Mouse (Mus musculus): Measurements from ENCODE around the gene Pagr1a. TPM values are rescaled to one million over a fixed set of nuclear protein-coding genes. Genes with fewer than 3 reads are reported as not detected.

The Pagr1a gene
- polyA plus RNA-seq, 1 experiment = 1.6 TPM

- 3% methylated on average over 37 of the region's 37 CpGs for WGBS
- TF ChIP-seq POLR2A (IDR thresholded peaks at IDR 0.05; ENCODE audit: low read depth, low read length) (no peak), CTCF (IDR thresholded peaks at IDR 0.05; ENCODE audit: extremely low read depth, insufficient read length, insufficient replicate concordance, low read depth, low read length) (no peak)
- Histone ChIP-seq H3K36me3 (ENCODE audit: control insufficient read depth, insufficient read depth, low read length) (peaks cover 22% of the 10 kb centered on the region), H3K4me3 (ENCODE audit: low read depth, low read length) (peak within 1 kb of the TSS; percentile 55), H3K27me3 (ENCODE audit: control insufficient read depth, insufficient read depth, low read length) (no peaks in the 10 kb centered on the region), H3K27ac (ENCODE audit: insufficient read depth, low read depth, low read length) (peak within 1 kb of the TSS; percentile 8; the same call in 1 of the 2 replicates), H3K4me1 (ENCODE audit: control insufficient read depth, insufficient read depth, insufficient read length, low read length) (peaks cover 8% of the 10 kb centered on the region)
Observed at GRCm38 (mm10) chr7:127020901-127021562, 3.9 kb upstream of the Pagr1a start, which contains the start of the genes Gm42742 and Prrt2. Gm42742 (minus strand) TSS chr7:127021097. Prrt2 (minus strand) TSS chr7:127021211.

GRCm38 (mm10) chr7:127020491-127020890, 3.3 kb upstream of the Pagr1a start:
- peak overlapping the region; percentile 8; the same call in 1 of the 2 replicates for H3K27ac ChIP-seq (ENCODE audit: insufficient read depth, low read depth, low read length)
- 58% methylated on average over 5 of the region's 5 CpGs for WGBS
- H3K4me1 ChIP-seq (ENCODE audit: control insufficient read depth, insufficient read depth, insufficient read length, low read length) = peaks cover 12% of the 10 kb centered on the region

GRCm38 (mm10) chr7:127020031-127020430, 2.9 kb upstream of the Pagr1a start:
- H3K27me3 ChIP-seq (ENCODE audit: control insufficient read depth, insufficient read depth, low read length) = no peaks in the 10 kb centered on the region
- TF ChIP-seq CTCF (IDR thresholded peaks at IDR 0.05; ENCODE audit: extremely low read depth, insufficient read length, insufficient replicate concordance, low read depth, low read length) = no peak
- TF ChIP-seq POLR2A (IDR thresholded peaks at IDR 0.05; ENCODE audit: low read depth, low read length) = no peak
- H3K4me1 ChIP-seq (ENCODE audit: control insufficient read depth, insufficient read depth, insufficient read length, low read length) = peaks cover 13% of the 10 kb centered on the region
- no peak overlapping the region for H3K4me3 ChIP-seq (ENCODE audit: low read depth, low read length)
- H3K36me3 ChIP-seq (ENCODE audit: control insufficient read depth, insufficient read depth, low read length) = peaks cover 24% of the 10 kb centered on the region
- WGBS = 87% methylated on average over 3 of the region's 3 CpGs
- no peak overlapping the region for H3K27ac ChIP-seq (ENCODE audit: insufficient read depth, low read depth, low read length)

More at GRCm38 (mm10) chr7:127020491-127020890, 3.3 kb upstream of the Pagr1a start:
- Histone ChIP-seq H3K36me3 (ENCODE audit: control insufficient read depth, insufficient read depth, low read length) (peaks cover 22% of the 10 kb centered on the region), H3K4me3 (ENCODE audit: low read depth, low read length) (peak overlapping the region; percentile 55), H3K27me3 (ENCODE audit: control insufficient read depth, insufficient read depth, low read length) (no peaks in the 10 kb centered on the region)
- TF ChIP-seq POLR2A (IDR thresholded peaks at IDR 0.05; ENCODE audit: low read depth, low read length) = no peak
- TF ChIP-seq CTCF (IDR thresholded peaks at IDR 0.05; ENCODE audit: extremely low read depth, insufficient read length, insufficient replicate concordance, low read depth, low read length) = no peak

- no peaks in the 10 kb centered on the region for H3K27me3 ChIP-seq (ENCODE audit: control insufficient read depth, insufficient read depth, low read length)
- 79% methylated on average over 14 of the region's 14 CpGs for WGBS
- no peak overlapping the region for H3K4me3 ChIP-seq (ENCODE audit: low read depth, low read length)
Observed at GRCm38 (mm10) chr7:127019306-127019960, 2.3 kb upstream of the Pagr1a start.

GRCm38 (mm10) chr7:127018416-127019305, 1.5 kb upstream of the Pagr1a start:
- no peak overlapping the region for H3K4me3 ChIP-seq (ENCODE audit: low read depth, low read length)
- WGBS = 87% methylated on average over 15 of the region's 15 CpGs
- H3K36me3 ChIP-seq (ENCODE audit: control insufficient read depth, insufficient read depth, low read length) = peaks cover 17% of the 10 kb centered on the region
- H3K27me3 ChIP-seq (ENCODE audit: control insufficient read depth, insufficient read depth, low read length) = no peaks in the 10 kb centered on the region
- H3K4me1 ChIP-seq (ENCODE audit: control insufficient read depth, insufficient read depth, insufficient read length, low read length) = peaks cover 13% of the 10 kb centered on the region
- TF ChIP-seq POLR2A (IDR thresholded peaks at IDR 0.05; ENCODE audit: low read depth, low read length) (no peak), CTCF (IDR thresholded peaks at IDR 0.05; ENCODE audit: extremely low read depth, insufficient read length, insufficient replicate concordance, low read depth, low read length) (no peak)
- H3K27ac ChIP-seq (ENCODE audit: insufficient read depth, low read depth, low read length) = no peak overlapping the region

More at GRCm38 (mm10) chr7:127019306-127019960, 2.3 kb upstream of the Pagr1a start:
- Histone ChIP-seq H3K4me1 (ENCODE audit: control insufficient read depth, insufficient read depth, insufficient read length, low read length) (peaks cover 13% of the 10 kb centered on the region), H3K27ac (ENCODE audit: insufficient read depth, low read depth, low read length) (no peak overlapping the region), H3K36me3 (ENCODE audit: control insufficient read depth, insufficient read depth, low read length) (peaks cover 25% of the 10 kb centered on the region)
- no peak for TF ChIP-seq POLR2A (IDR thresholded peaks at IDR 0.05; ENCODE audit: low read depth, low read length)
- no peak for TF ChIP-seq CTCF (IDR thresholded peaks at IDR 0.05; ENCODE audit: extremely low read depth, insufficient read length, insufficient replicate concordance, low read depth, low read length)

- Histone ChIP-seq H3K36me3 (ENCODE audit: control insufficient read depth, insufficient read depth, low read length) (peaks cover 11% of the 10 kb centered on the region; the same call in 1 of the 2 replicates), H3K27ac (ENCODE audit: insufficient read depth, low read depth, low read length) (no peak overlapping the region), H3K4me3 (ENCODE audit: low read depth, low read length) (no peak overlapping the region), H3K4me1 (ENCODE audit: control insufficient read depth, insufficient read depth, insufficient read length, low read length) (peaks cover 19% of the 10 kb centered on the region), H3K27me3 (ENCODE audit: control insufficient read depth, insufficient read depth, low read length) (no peaks in the 10 kb centered on the region)
- TF ChIP-seq CTCF (IDR thresholded peaks at IDR 0.05; ENCODE audit: extremely low read depth, insufficient read length, insufficient replicate concordance, low read depth, low read length) (no peak), POLR2A (IDR thresholded peaks at IDR 0.05; ENCODE audit: low read depth, low read length) (no peak)
- 66% methylated on average over 6 of the region's 6 CpGs for WGBS
Observed at GRCm38 (mm10) chr7:127017950-127018345, 796 bp upstream of the Pagr1a start.

All from small intestine, adult 2 months (tissue).